Mouse (Mus musculus): Measurements from ENCODE around the gene Tmem229b.

GRCm38 (mm10) chr12:78983296-78984034 is 24.0 kb downstream of the Tmem229b start:
- TF ChIP-seq POLR2A (IDR thresholded peaks at IDR 0.05; ENCODE audit: borderline replicate concordance, control insufficient read depth, low read depth, low read length) (no peak), CTCF (IDR thresholded peaks at IDR 0.05; ENCODE audit: control insufficient read depth, insufficient read depth, low read length) (no peak)
